Mouse (Mus musculus) B cell, adult 2 months (primary cell): Measurements from ENCODE around the gene Dram2.
"Not testable (repeated sequence)": the region's sequence is repeated elsewhere in the genome, so short reads cannot be mapped to it uniquely, and the experiment has no call there.

Source experiments
- DNase-seq, 2 experiments: peaks; one replicate each; pipeline ENCODE4 v3.0.0; 2022

The Dram2 gene

DNA sequence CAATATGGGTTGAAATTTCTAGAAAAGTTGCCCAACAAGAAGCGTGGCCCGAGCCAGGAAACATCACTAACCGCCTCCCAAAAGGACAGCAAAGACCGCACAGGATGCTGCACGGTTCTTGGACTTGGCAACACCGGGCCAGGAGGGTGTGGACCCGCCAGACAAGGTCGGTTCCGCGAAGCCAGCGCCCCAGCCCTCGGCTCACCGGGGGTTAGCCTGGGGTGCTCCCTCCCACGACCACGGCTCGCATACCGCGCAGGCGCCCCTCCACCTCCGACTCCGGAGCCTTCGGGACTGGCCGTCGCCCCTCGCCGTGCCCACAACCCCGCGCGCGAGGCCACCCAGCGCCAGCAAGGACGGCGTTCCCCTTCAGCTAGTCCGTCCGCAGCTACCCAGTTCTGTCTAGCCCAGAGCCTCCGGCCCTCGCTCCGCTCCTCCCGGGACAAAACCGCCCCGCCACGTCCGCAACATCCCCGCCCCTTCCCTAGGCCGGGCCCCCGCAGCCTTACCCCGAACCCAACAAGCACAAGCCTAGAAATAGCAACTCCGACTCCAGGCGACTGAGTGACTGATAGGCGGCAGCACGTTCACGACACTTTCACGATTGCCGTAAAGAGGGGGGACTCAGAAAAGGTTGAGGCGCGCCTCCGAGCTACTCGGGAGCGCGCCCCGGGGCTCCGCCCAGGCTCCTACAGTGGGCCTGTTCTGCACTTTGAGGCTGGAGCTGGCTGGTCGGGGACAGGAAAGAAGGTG, at the start of gene Dram2, which contains the start of gene Cept1:
Dram2 (plus strand) TSS at position 628 of the 753 bp plus-strand sequence.
Cept1 (minus strand) TSS at position 632 of the 753 bp plus-strand sequence.
- DNase-seq: peak; percentile 92 to 93

- DNase-seq: no peak
These were observed 47.1 kb upstream of the Dram2 start for GRCm38 (mm10) chr3:106500510-106500909.

DNA sequence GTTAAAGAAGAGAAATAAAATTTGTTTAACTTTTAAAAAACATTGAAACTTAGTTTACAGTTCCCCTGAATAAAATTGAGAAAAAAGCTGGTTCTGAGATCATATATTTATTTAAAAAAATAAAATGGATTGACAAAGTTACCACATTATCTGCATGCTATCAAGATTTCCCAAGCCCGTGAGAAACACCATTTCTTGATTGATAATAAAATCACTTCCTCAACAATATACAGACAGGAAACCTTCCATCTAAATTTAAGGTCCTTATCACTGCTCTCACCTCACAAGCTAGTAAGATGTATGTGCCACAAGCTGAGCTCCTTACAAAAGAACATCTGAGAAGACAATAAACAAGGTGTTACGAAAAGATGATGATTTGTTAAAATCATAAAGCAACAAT, 44.7 kb upstream of the Dram2 start:
- DNase-seq: no peak

DNA sequence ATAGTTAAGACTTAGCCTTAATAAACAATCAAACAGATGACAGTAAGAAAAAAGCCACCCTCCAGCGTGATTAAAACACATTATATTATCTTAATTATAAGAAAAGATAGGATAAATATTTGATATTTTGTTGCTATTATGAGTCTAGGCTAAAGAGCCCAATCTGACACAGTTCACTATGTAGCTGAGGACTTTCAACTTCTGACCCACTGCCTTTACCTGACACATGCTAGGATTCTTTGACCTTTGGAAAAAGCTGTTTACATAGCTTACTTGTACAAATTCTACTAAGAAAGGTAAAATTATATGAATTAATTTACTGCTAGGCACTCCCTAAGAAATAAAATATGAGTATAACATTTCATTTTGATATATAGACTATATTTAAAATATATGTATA, 36.9 kb upstream of the Dram2 start:
- no peak for DNase-seq

DNA sequence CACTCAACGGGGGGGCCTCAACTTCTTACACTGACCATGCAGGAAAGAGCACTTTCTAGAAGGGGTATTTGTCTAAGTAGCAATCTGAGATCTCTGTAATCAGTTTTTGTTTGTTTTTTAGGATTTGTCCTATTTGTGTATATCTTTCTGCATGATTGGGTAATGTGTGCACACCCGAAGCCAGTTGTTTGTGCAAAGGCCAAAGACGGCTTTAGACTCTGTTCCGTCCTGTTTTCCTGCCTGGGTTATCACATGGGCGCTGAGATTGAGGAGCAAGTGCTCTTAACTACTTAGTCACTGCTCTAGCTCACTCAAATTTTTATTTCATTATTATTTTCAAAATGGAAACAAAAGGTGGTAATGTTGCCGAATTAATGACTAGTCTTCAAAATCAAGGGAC, 32.6 kb upstream of the Dram2 start:
- no peak for DNase-seq

GRCm38 (mm10) chr3:106522730-106523129, 24.9 kb upstream of the Dram2 start:
- no peak for DNase-seq

GRCm38 (mm10) chr3:106526411-106526810, 21.2 kb upstream of the Dram2 start:
- no peak for DNase-seq

GRCm38 (mm10) chr3:106528032-106528431, 19.6 kb upstream of the Dram2 start:
- no peak for DNase-seq

GRCm38 (mm10) chr3:106533277-106533676, 14.3 kb upstream of the Dram2 start:
- no peak for DNase-seq

DNA sequence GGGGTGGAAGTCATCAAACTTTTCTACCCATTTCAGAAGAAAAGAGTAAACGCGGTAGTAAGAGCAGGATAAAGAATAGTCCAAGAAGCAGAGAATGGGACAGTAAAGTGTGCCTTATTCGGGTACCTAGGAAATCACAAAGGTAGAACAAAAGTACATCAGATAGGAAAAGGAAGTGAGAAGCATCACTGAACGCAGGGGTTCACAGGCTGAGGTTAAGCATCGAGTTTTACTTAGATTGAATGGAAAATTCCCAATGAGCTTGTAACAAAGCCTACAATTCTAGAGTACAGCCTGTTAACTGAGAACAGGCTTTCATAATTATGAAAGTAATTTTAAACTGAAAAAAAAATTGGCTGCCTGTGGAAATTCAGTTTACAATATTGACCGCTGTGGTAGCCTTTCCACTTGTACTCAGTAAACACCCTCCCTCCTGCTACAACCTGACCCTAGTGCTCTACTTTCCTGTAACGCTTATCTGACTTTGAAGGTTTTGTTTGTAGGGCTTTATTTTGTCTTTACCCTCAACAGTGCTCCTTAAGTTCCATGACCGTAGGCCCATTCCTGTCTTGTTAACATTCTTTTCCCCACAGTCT, 2.8 kb upstream of the Dram2 start:
- peak; percentile 27 to 32 for DNase-seq

DNA sequence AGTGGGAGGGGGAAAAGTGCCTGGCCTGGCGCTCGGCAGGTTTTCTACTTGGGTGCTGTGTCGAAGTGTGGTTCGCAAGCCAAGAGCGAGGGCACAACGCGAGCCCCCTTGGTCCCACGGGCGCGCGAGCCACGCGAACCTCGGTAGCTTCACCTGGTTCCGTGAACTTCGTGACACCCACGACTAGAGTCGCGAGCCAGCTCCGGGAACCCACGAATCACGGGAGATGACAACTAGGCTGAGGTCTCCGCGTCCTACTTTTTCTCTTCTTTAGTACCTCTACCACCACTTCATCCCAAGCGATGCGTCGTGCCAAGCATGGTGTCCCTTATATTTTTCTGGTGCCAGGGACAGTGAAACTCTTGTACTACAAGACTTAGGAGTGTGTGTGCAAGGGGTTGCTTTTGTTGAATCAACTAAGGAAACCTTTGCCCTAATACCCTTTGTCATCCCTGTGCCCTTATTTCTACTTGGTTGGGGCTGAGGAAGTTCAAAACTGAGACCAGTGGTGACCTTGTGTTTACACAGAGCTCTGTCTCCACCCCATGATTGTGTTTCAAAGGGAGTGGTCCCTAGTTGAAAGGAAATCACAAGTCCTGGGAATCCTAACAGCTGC, 434 bp downstream of the Dram2 start:
- DNase-seq: no peak

- DNase-seq: no peak
These were observed 1.4 kb downstream of the Dram2 start for GRCm38 (mm10) chr3:106548971-106549370.

DNA sequence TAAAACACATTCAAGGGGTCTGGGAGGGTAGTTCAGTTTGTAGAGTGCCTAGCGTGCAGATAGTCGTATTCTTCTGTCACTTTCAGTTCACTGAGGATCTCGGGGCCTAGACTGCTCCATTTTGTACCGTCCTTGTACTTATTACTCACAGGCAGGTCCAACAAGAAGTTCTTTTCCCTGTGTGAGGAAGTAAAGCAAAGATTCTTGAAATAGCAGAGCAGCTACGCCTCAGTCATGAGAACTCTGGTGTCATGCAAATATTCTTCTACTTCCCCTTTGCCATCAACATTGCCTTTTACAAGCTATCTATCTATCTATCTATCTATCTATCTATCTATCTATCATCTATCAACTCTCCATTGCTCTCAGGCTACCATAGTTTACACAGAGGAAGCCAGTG, 5.8 kb downstream of the Dram2 start:
- peak; percentile 60 to 62 for DNase-seq

- DNase-seq: no peak
These were observed 8.2 kb downstream of the Dram2 start for GRCm38 (mm10) chr3:106555743-106556250.

GRCm38 (mm10) chr3:106558271-106558670, 10.7 kb downstream of the Dram2 start:
- no peak for DNase-seq

- DNase-seq: no peak
These were observed 18.3 kb downstream of the Dram2 start for GRCm38 (mm10) chr3:106565876-106566275.

GRCm38 (mm10) chr3:106573191-106573590, 25.6 kb downstream of the Dram2 start:
- no peak for DNase-seq

- DNase-seq: no peak
These were observed 31.7 kb downstream of the Dram2 start for GRCm38 (mm10) chr3:106579296-106579695.

- DNase-seq: not testable (repeated sequence)
These were observed 46.0 kb downstream of the Dram2 start for GRCm38 (mm10) chr3:106593631-106594030.

GRCm38 (mm10) chr3:106618103-106618502, 70.5 kb downstream of the Dram2 start:
- DNase-seq: no peak
